Mouse (Mus musculus) liver, embryonic 18 days (tissue): ENCODE results near the gene Muc13. TPM values are rescaled to one million over a fixed set of nuclear protein-coding genes. Genes with fewer than 3 reads are reported as not detected.

Experiments
- polyA plus RNA-seq: library from polyadenylated mRNA; depleted of rRNA; stranded (reverse); fragments of >200 nt; gene quantifications from 2 replicates; pipeline ENCODE4 v1.2.3, GENCODE M21; 2012; rRNA removed

Gene Muc13
- polyA plus RNA-seq, result 1.4 and 1.6 TPM in 2 replicates

DNA sequence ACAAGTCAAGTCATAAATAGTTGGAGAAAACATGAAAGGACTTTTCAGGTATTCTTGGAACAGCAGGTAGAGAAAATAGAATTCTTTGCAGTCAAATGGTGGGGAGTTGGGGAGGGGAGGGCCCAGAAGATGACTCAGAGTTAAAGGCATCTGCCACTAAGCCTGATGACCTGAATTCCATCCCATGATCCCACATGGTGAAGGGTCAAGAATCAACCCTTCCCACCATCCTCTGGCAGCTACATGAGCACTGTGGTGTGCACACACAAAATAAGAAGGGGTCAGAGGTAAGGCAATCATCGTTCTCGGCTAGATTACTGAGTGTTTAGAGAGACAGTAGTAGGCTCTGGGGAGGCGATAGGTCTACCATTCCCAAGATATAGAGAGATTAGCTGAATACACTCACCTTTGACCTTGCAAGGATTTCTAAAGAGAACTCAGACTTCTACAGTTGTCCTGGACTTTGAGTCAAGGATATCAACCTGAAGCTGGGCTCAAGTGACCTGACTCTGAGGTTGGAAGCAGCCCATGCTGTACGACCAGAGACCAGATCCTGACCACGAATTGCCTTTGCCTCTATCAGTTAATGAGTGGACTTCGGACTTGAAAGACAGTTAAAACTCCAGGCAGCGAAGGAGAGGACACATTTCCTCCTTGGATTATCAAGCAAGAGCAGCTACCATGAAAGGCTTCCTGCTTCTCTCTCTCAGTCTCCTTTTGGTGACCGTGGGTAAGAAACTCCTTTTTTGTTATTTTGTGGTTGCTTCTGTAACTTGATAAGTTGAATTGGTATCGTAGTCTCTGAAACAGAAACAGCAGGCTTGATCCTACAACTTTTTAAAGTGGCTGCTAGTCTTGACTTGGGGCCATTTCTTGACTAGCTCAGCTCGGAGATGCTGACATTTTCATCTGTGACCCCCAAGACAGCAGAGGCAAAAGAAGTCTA, at the start of gene Muc13:
TSS of gene Muc13 (plus strand) at position 192 of the 946 bp plus-strand sequence.

GRCm38 (mm10) chr16:33829301-33829831, 35.5 kb downstream of the Muc13 start, which contains the start of gene Itgb5:
Itgb5 (plus strand) TSS chr16:33829665.

Other genes with a start within 250 kb of the Muc13 start
- gene Heg1, start 109.7 kb upstream of the Muc13 start, polyA plus RNA-seq, result 3.8 and 4.0 TPM in 2 replicates
- gene Itgb5, start 35.6 kb downstream of the Muc13 start, polyA plus RNA-seq, result 25.9 and 26.9 TPM in 2 replicates
- 16.7 and 16.8 TPM in 2 replicates for gene Umps, start 173.0 kb downstream of the Muc13 start, polyA plus RNA-seq